Mouse (Mus musculus): ENCODE results near the gene Pabpn1l. TPM values are rescaled to one million over a fixed set of nuclear protein-coding genes. Genes with fewer than 3 reads are reported as not detected.

The Pabpn1l gene
- polyA plus RNA-seq, 1 experiment from 2014 or later: not detected

DNA sequence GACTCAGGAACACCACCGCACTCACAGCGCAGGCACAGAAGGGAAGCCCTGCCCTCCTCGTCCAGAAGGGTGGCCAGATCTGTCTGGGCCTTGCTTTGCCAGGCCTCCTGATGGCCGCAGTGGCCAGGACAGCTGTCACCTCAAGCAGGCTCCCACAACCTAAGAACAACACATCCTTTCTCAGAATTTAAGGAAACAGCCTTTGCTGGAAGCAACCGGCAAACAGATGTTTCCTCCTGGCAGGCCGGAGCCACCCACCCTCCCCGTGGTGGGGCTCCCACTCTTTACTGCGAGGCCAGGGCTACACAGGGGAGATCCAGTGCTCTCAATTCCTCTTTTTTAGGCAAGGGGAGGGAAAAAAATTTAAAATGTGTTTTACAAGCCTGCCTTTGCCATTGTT lies 42.7 kb upstream of the Pabpn1l start:
- Histone ChIP-seq H3K9ac (ENCODE audit: low read depth, low read length) (peak overlapping the region; percentile 47), H3K27me3 (replicated peaks; ENCODE audit: control insufficient read depth, insufficient read depth, low read length) (no peaks in the 10 kb centered on the region), H3K36me3 (ENCODE audit: control insufficient read depth, insufficient read depth, low read length) (no peaks in the 10 kb centered on the region), H3K9me3 (ENCODE audit: control insufficient read depth, low read length) (no peaks in the 10 kb centered on the region), H3K4me2 (ENCODE audit: low read length) (peak overlapping the region; percentile 36), H3K4me1 (ENCODE audit: control insufficient read depth, insufficient read depth, low read depth, low read length) (peaks cover 48% of the 10 kb centered on the region), H3K4me3 (ENCODE audit: low read length) (no peak overlapping the region), H3K27ac (ENCODE audit: low read depth, low read length) (peak overlapping the region; percentile 78; the same call in 1 of the 2 replicates)
- ATAC-seq: peak; percentile 46; the same call in 1 of the 2 replicates
- 31% methylated on average over 8 of the region's 8 CpGs for WGBS

DNA sequence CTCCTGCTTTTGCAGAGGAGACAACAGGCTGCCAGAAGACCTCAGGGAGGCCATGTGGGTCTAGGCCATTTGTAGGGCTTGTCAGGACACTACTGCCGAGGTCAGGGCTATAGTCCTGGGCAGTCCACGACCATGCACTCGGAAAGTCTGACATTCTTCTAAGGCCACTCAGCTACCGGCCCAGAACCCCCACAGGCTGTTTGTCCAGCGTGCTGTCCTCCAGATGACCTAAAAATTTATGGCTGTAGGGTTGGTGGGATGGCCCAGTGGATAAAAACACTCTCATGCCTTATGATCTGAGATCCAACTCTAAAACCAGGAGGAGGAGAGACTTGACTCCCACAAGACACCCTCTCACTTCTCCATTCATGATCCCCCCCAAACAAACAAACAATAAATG lies 41.1 kb upstream of the Pabpn1l start:
- Histone ChIP-seq H3K4me3 (ENCODE audit: low read length) (no peak overlapping the region), H3K4me1 (ENCODE audit: control insufficient read depth, insufficient read depth, low read depth, low read length) (peaks cover 41% of the 10 kb centered on the region), H3K27ac (ENCODE audit: low read depth, low read length) (no peak overlapping the region), H3K27me3 (replicated peaks; ENCODE audit: control insufficient read depth, insufficient read depth, low read length) (no peaks in the 10 kb centered on the region), H3K36me3 (ENCODE audit: control insufficient read depth, insufficient read depth, low read length) (no peaks in the 10 kb centered on the region), H3K9ac (ENCODE audit: low read depth, low read length) (no peak overlapping the region), H3K9me3 (ENCODE audit: control insufficient read depth, low read length) (no peaks in the 10 kb centered on the region), H3K4me2 (ENCODE audit: low read length) (no peak overlapping the region)
- 76% methylated on average over 5 of the region's 5 CpGs for WGBS
- ATAC-seq: no peak

DNA sequence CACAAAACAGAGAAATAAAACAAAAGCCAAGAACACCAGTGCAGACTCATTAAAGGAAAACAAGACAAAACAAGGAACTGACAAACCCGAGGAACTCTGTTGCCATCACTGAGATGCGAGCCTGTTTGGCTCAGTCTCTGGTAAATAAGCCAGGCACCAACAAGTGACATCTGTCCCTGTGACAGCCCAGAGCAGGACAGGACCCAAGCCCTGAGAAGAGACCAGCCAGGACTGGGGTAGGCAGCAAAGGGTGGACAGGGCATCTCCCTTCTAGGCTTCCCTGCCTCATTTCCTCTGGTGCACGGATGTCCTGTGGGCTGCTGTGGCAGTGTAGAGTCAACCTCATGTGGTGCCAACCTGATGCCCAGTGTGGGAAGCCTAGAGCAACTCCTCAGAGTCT lies 40.6 kb upstream of the Pabpn1l start:
- H3K27ac ChIP-seq (ENCODE audit: low read depth, low read length): no peak overlapping the region
- no peak overlapping the region for H3K4me3 ChIP-seq (ENCODE audit: low read length)
- H3K4me1 ChIP-seq (ENCODE audit: control insufficient read depth, insufficient read depth, low read depth, low read length): peaks cover 41% of the 10 kb centered on the region
- H3K9me3 ChIP-seq (ENCODE audit: control insufficient read depth, low read length): no peaks in the 10 kb centered on the region
- no peaks in the 10 kb centered on the region for H3K27me3 ChIP-seq (replicated peaks; ENCODE audit: control insufficient read depth, insufficient read depth, low read length)
- no peak overlapping the region for H3K4me2 ChIP-seq (ENCODE audit: low read length)
- H3K9ac ChIP-seq (ENCODE audit: low read depth, low read length): no peak overlapping the region
- 71% methylated on average over 3 of the region's 3 CpGs for WGBS
- H3K36me3 ChIP-seq (ENCODE audit: control insufficient read depth, insufficient read depth, low read length): no peaks in the 10 kb centered on the region
- ATAC-seq: no peak

DNA sequence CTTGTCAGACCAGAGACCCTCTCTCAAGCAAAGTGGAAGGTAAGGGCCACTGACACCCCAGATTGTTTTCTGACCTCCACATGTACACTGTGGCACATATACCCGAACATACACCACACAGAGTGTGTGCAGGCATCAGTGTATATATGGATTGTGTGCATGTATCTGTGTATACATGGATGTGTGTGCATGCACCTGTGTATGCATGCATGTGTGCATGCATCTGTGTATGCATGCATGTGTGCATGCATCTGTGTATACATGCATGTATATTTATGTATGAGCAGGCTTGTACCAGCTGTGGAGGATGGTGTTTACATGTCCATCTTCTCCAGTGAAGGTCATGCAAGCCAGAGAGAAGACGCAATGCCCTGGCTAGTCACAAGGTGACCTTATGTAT lies 39.4 kb upstream of the Pabpn1l start:
- Histone ChIP-seq H3K27me3 (replicated peaks; ENCODE audit: control insufficient read depth, insufficient read depth, low read length) (no peaks in the 10 kb centered on the region), H3K9ac (ENCODE audit: low read depth, low read length) (no peak overlapping the region), H3K4me3 (ENCODE audit: low read length) (no peak overlapping the region), H3K4me1 (ENCODE audit: control insufficient read depth, insufficient read depth, low read depth, low read length) (peaks cover 36% of the 10 kb centered on the region), H3K9me3 (ENCODE audit: control insufficient read depth, low read length) (no peaks in the 10 kb centered on the region), H3K27ac (ENCODE audit: low read depth, low read length) (no peak overlapping the region; the same call in 1 of the 2 replicates), H3K4me2 (ENCODE audit: low read length) (no peak overlapping the region), H3K36me3 (ENCODE audit: control insufficient read depth, insufficient read depth, low read length) (no peaks in the 10 kb centered on the region)
- 79% methylated on average over 2 of the region's 2 CpGs for WGBS
- ATAC-seq: no peak

DNA sequence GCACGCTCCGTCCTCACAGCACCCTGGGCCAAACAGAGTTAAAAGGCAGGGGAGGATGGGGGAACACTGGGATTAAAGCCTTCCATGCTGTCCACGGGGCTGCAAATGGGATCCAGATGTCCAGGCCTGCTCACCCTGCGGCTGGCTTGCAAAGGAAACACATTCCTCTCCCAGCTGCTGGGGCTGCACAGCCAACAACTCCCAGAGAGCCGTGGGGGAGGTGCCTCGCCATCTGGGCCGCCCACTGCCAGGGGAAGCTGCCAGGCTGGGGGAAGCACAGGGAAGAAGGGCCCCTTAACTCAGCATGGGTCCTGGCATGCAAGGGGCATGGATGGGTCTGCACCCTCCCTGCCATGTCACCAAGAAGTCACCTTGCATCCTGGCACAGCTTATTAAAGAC lies 38.6 kb upstream of the Pabpn1l start:
- no peak overlapping the region for H3K4me2 ChIP-seq (ENCODE audit: low read length)
- WGBS: 29% methylated on average over 7 of the region's 7 CpGs
- H3K27ac ChIP-seq (ENCODE audit: low read depth, low read length): peak overlapping the region; percentile 27; the same call in 1 of the 2 replicates
- H3K27me3 ChIP-seq (replicated peaks; ENCODE audit: control insufficient read depth, insufficient read depth, low read length): no peaks in the 10 kb centered on the region
- no peak overlapping the region for H3K4me3 ChIP-seq (ENCODE audit: low read length)
- ATAC-seq: 0 out of 2 replicates have a peak, but pooled peaks have one; percentile 7
- H3K36me3 ChIP-seq (ENCODE audit: control insufficient read depth, insufficient read depth, low read length): no peaks in the 10 kb centered on the region
- no peak overlapping the region for H3K9ac ChIP-seq (ENCODE audit: low read depth, low read length)
- no peaks in the 10 kb centered on the region for H3K9me3 ChIP-seq (ENCODE audit: control insufficient read depth, low read length)
- peaks cover 28% of the 10 kb centered on the region for H3K4me1 ChIP-seq (ENCODE audit: control insufficient read depth, insufficient read depth, low read depth, low read length)

DNA sequence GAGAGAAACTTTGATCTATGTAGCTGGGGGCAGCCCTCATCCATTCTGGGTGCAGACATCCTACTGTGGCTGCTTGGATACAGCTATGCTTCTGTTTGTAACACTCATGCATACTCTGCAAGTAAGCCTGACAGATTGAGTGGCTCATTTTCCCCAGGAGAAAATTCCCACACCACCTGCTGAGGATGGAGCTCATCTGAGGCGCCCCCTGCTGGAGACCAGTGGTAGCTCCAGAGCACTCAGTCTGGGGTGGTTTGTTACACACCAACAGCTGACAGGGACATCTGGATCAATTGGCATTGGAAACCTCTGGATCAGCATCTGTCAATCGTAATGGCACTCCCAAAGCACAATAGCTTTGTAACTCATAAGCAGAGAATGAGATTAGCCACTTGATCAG lies 37.5 kb upstream of the Pabpn1l start:
- Histone ChIP-seq H3K36me3 (ENCODE audit: control insufficient read depth, insufficient read depth, low read length) (no peaks in the 10 kb centered on the region), H3K4me3 (ENCODE audit: low read length) (no peak overlapping the region), H3K27ac (ENCODE audit: low read depth, low read length) (no peak overlapping the region), H3K4me1 (ENCODE audit: control insufficient read depth, insufficient read depth, low read depth, low read length) (peaks cover 17% of the 10 kb centered on the region), H3K9ac (ENCODE audit: low read depth, low read length) (no peak overlapping the region), H3K9me3 (ENCODE audit: control insufficient read depth, low read length) (no peaks in the 10 kb centered on the region), H3K4me2 (ENCODE audit: low read length) (no peak overlapping the region), H3K27me3 (replicated peaks; ENCODE audit: control insufficient read depth, insufficient read depth, low read length) (no peaks in the 10 kb centered on the region)
- ATAC-seq: no peak
- 73% methylated on average over 2 of the region's 2 CpGs for WGBS

DNA sequence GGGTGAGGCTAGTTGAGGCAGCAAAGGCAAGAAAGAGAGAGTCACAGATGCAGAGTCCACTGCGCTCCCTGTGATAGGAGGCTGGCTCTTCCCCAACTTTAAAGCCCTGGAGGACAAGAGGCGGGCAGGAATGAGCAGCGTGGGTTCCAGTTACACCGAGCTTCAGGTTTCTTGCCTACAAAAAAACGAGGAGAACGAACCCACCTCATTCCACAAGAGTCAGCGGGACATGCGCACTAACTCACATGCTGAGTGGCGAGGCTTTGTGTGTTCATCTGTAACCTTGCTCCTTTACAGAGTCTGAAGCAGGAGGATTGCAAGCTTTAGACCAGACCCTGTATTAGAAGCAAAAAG lies 36.2 kb upstream of the Pabpn1l start:
- Histone ChIP-seq H3K4me2 (ENCODE audit: low read length) (no peak overlapping the region), H3K9me3 (ENCODE audit: control insufficient read depth, low read length) (no peaks in the 10 kb centered on the region), H3K36me3 (ENCODE audit: control insufficient read depth, insufficient read depth, low read length) (no peaks in the 10 kb centered on the region), H3K4me3 (ENCODE audit: low read length) (no peak overlapping the region), H3K9ac (ENCODE audit: low read depth, low read length) (no peak overlapping the region), H3K27me3 (replicated peaks; ENCODE audit: control insufficient read depth, insufficient read depth, low read length) (no peaks in the 10 kb centered on the region), H3K27ac (ENCODE audit: low read depth, low read length) (no peak overlapping the region), H3K4me1 (ENCODE audit: control insufficient read depth, insufficient read depth, low read depth, low read length) (peaks cover 20% of the 10 kb centered on the region)
- ATAC-seq: no peak
- 72% methylated on average over 9 of the region's 9 CpGs for WGBS

DNA sequence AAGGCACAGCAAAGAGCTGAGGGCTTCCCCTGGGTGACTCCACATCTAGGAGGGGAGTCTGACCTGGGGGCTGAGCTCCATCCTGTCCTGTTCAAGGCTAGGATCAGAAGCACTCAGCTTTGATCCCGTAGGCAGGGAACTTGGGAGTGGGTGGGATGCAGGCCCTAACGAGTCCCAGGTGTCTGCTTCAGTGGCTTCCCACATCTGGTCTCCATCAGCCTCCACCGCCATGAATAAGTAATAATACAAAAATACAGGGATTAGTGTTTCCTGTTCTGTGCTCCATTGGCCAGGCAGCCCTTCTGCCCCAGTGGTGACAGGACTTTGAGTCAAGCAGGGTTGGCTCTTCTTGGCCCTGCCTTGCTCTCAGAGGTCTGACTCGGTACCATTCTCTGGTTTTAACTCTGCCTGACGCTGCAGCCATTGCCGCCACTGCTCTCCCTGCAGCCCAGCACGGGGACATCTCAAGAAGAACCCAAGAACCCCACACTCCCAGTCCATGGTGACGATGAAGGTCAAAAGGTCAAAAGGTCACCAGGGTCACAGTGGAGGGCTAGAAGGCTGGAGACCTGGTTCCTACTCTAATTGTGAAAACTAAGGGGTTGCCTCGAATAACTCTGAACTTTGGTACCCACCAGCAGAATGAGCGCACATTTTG lies 35.7 kb upstream of the Pabpn1l start:
- Histone ChIP-seq H3K36me3 (ENCODE audit: control insufficient read depth, insufficient read depth, low read length) (no peaks in the 10 kb centered on the region), H3K9me3 (ENCODE audit: control insufficient read depth, low read length) (no peaks in the 10 kb centered on the region), H3K4me1 (ENCODE audit: control insufficient read depth, insufficient read depth, low read depth, low read length) (peaks cover 15% of the 10 kb centered on the region), H3K9ac (ENCODE audit: low read depth, low read length) (no peak overlapping the region), H3K4me2 (ENCODE audit: low read length) (no peak overlapping the region), H3K27me3 (replicated peaks; ENCODE audit: control insufficient read depth, insufficient read depth, low read length) (no peaks in the 10 kb centered on the region), H3K4me3 (ENCODE audit: low read length) (no peak overlapping the region), H3K27ac (ENCODE audit: low read depth, low read length) (no peak overlapping the region)
- 66% methylated on average over 10 of the region's 10 CpGs for WGBS
- ATAC-seq: no peak

DNA sequence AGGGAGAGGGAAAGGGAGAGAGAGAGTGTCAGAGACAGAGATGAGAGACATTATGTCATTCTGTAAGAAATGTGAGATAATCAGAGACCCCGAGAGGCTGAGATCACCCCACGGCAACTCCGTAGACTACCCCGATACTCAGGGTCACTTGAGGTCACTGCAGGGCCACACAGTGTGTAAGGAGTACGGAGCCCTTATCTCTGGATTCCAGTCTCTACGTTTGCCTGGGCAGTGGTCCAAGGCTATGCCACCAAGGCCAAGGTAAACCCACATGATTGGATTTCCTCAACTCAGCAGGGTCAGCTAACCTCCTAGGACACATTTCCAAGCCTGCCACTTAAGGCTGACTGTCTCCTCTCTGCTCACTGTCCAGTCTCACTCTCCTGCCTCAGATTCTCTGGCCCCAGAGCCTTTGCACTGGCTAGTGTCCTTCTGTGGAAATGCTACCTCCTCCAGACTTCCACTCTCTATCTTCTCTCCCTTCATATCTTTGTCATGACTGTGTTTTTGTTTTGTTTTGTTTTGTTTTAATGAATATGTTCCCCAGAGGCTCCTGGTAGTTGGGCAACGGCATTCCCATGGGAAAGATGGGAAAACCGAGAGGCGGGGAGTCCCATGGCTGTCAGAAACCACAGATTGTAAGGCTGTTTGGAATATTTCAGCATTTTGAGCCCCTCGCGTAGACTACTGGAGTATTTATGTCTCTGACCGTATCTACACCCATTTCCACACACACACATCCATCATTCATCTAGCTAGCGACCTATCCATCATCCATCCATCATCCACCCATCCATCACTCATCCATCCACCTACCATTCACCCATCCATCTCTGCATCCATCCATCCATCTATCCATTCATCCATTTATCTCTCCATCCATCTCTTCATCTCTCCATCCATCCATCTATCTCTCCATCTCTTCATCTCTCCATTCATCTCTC lies 33.8 kb upstream of the Pabpn1l start:
- Histone ChIP-seq H3K4me3 (ENCODE audit: low read length) (no peak overlapping the region), H3K4me1 (ENCODE audit: control insufficient read depth, insufficient read depth, low read depth, low read length) (peaks cover 17% of the 10 kb centered on the region), H3K27ac (ENCODE audit: low read depth, low read length) (no peak overlapping the region), H3K27me3 (replicated peaks; ENCODE audit: control insufficient read depth, insufficient read depth, low read length) (no peaks in the 10 kb centered on the region), H3K9ac (ENCODE audit: low read depth, low read length) (no peak overlapping the region), H3K36me3 (ENCODE audit: control insufficient read depth, insufficient read depth, low read length) (no peaks in the 10 kb centered on the region), H3K9me3 (ENCODE audit: control insufficient read depth, low read length) (no peaks in the 10 kb centered on the region), H3K4me2 (ENCODE audit: low read length) (no peak overlapping the region)
- WGBS: 82% methylated on average over 13 of the region's 13 CpGs
- ATAC-seq: no peak

Measured in hindbrain, embryonic 16.5 days (tissue).